9 mouse cellular contexts compared by ENCODE assay signal in the genomic region with DNA sequence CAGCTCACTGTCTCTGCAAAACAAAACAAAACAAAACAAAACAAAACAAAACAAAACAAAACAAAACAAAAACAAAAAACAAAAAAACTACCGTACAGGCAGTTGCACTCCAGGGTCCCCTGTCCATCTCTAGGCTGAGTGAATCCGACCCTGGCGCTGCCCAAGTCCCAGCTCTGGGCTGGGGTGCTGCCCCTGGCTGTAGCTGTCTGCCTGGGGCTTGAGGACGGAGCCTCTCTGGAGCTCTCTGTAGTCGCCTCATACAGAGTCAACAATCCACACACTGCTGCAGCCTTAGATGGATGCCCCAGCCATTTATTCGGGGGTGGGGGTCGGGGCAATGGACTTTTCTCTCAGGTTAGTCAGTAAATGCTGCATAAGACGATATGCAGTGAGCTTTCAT. TPM values are rescaled to one million over a fixed set of nuclear protein-coding genes. Genes with fewer than 3 reads are reported as not detected.
A peak's percentile ranks its signal among the peaks of the same experiment; 100 is the strongest.
DNase-seq lines count a peak whose midpoint lies in the region; ATAC-seq and TF ChIP-seq lines count a peak whose summit lies in the region.
"Had no signal": no experiment of that assay in that cellular context is flagged by ENCODE, and none has a peak within 500 bp of the region (broad histone marks: within the 10 kb centered on the region; RNA-seq: fewer than 3 reads in every experiment).

No protein-coding gene starts in this region.

- TF ChIP-seq POLR2A in lung, adult 2 months (IDR thresholded peaks at IDR 0.05; ENCODE audit: borderline replicate concordance, extremely low read depth, low read depth, low read length) = no peak

- no peak overlapping the region for H3K9ac ChIP-seq in lung, embryonic 14.5 days
- peak overlapping the region; percentile 54 for H3K9ac ChIP-seq in forebrain, embryonic 14.5 days (ENCODE audit: low read length)
- H3K9ac ChIP-seq in intestine, embryonic 15.5 days = no peak overlapping the region
- peak overlapping the region; percentile 31; the same call in 1 of the 2 replicates for H3K9ac ChIP-seq in midbrain, embryonic 16.5 days (ENCODE audit: low read depth, low read length)

- no peaks in the 10 kb centered on the region for H3K4me1 ChIP-seq in lung, embryonic 14.5 days (ENCODE audit: insufficient read depth)
- peaks cover 4% of the 10 kb centered on the region; the same call in 1 of the 2 replicates for H3K4me1 ChIP-seq in lung, adult 2 months (ENCODE audit: control insufficient read depth, insufficient read depth, low read length)
- H3K4me1 ChIP-seq in forebrain, embryonic 14.5 days (ENCODE audit: control insufficient read depth, insufficient read depth, low read length) = peaks cover 6% of the 10 kb centered on the region; the same call in 1 of the 2 replicates
- peaks cover 7% of the 10 kb centered on the region; the same call in 1 of the 2 replicates for H3K4me1 ChIP-seq in intestine, embryonic 15.5 days (replicated peaks)
- peaks cover 7% of the 10 kb centered on the region for H3K4me1 ChIP-seq in midbrain, embryonic 16.5 days (ENCODE audit: control insufficient read depth, insufficient read depth, low read length)

- no peaks in the 10 kb centered on the region for H3K9me3 ChIP-seq in lung, embryonic 14.5 days (ENCODE audit: low read depth, low read length)
- no peaks in the 10 kb centered on the region for H3K9me3 ChIP-seq in forebrain, embryonic 14.5 days (replicated peaks; ENCODE audit: control insufficient read depth, low read length)
- no peaks in the 10 kb centered on the region for H3K9me3 ChIP-seq in intestine, embryonic 15.5 days
- no peaks in the 10 kb centered on the region for H3K9me3 ChIP-seq in midbrain, embryonic 16.5 days (replicated peaks; ENCODE audit: control insufficient read depth, low read length, poor library complexity, severe bottlenecking)

- H3K36me3 ChIP-seq in lung, embryonic 14.5 days (ENCODE audit: insufficient read depth) = no peaks in the 10 kb centered on the region
- no peaks in the 10 kb centered on the region for H3K36me3 ChIP-seq in forebrain, embryonic 14.5 days (ENCODE audit: control insufficient read depth, insufficient read depth, low read length)
- H3K36me3 ChIP-seq in intestine, embryonic 15.5 days = no peaks in the 10 kb centered on the region
- H3K36me3 ChIP-seq in midbrain, embryonic 16.5 days (ENCODE audit: control insufficient read depth, insufficient read depth, low read length) = no peaks in the 10 kb centered on the region

- H3K4me3 ChIP-seq in lung, embryonic 14.5 days (ENCODE audit: low read depth, low read length) = no peak overlapping the region
- no peak overlapping the region for H3K4me3 ChIP-seq in lung, adult 2 months (replicated peaks; ENCODE audit: extremely low read depth, low read depth, low read length)
- 0 out of 2 replicates have a peak overlapping the region, but pooled peaks have one; percentile 6 for H3K4me3 ChIP-seq in forebrain, embryonic 14.5 days (ENCODE audit: low read depth, low read length)
- H3K4me3 ChIP-seq in intestine, embryonic 15.5 days (replicated peaks) = no peak overlapping the region
- peak overlapping the region; percentile 20; the same call in 1 of the 2 replicates for H3K4me3 ChIP-seq in midbrain, embryonic 16.5 days (ENCODE audit: low read depth, low read length)

- DNase-seq in lung, embryonic 14.5 days = no peak
- no peak for DNase-seq in lung, adult 2 months
- DNase-seq in forebrain, embryonic 14.5 days (ENCODE audit: low spot score) = no peak
- DNase-seq in ovary, postnatal 10 days (ENCODE audit: low spot score) = no peak
- DNase-seq in gastrocnemius, adult 18-20 months (ENCODE audit: low spot score) = no peak
- DNase-seq in B cell, adult 2 months = no peak

- 43% methylated on average over 8 of the region's 8 CpGs for WGBS in lung, embryonic 14.5 days
- 54% methylated on average over 8 of the region's 8 CpGs for WGBS in lung, adult 2 months
- 42% methylated on average over 8 of the region's 8 CpGs for WGBS in forebrain, embryonic 14.5 days
- 44% methylated on average over 8 of the region's 8 CpGs for WGBS in intestine, embryonic 15.5 days
- 38% methylated on average over 8 of the region's 8 CpGs for WGBS in midbrain, embryonic 16.5 days

- H3K27ac ChIP-seq in lung, embryonic 14.5 days (ENCODE audit: low read depth) = no peak overlapping the region
- no peak overlapping the region for H3K27ac ChIP-seq in forebrain, embryonic 14.5 days (ENCODE audit: low read depth, low read length)
- no peak overlapping the region for H3K27ac ChIP-seq in intestine, embryonic 15.5 days
- H3K27ac ChIP-seq in midbrain, embryonic 16.5 days (ENCODE audit: low read length) = no peak overlapping the region

- H3K4me2 ChIP-seq in lung, embryonic 14.5 days = peak overlapping the region; percentile 79
- peak overlapping the region; percentile 86 for H3K4me2 ChIP-seq in forebrain, embryonic 14.5 days (ENCODE audit: low read length)
- peak overlapping the region; percentile 81 for H3K4me2 ChIP-seq in intestine, embryonic 15.5 days (replicated peaks)
- peak overlapping the region; percentile 86 for H3K4me2 ChIP-seq in midbrain, embryonic 16.5 days (ENCODE audit: low read length)

- H3K27me3 ChIP-seq in lung, embryonic 14.5 days (ENCODE audit: insufficient read depth, low read length) = no peaks in the 10 kb centered on the region
- no peaks in the 10 kb centered on the region; the same call in 1 of the 2 replicates for H3K27me3 ChIP-seq in forebrain, embryonic 14.5 days (replicated peaks; ENCODE audit: control insufficient read depth, insufficient read depth, low read length)
- no peaks in the 10 kb centered on the region for H3K27me3 ChIP-seq in intestine, embryonic 15.5 days (replicated peaks)
- H3K27me3 ChIP-seq in midbrain, embryonic 16.5 days (ENCODE audit: control insufficient read depth, insufficient read depth, low read depth, low read length) = no peaks in the 10 kb centered on the region

- no peak for TF ChIP-seq CTCF in lung, embryonic 14.5 days (IDR thresholded peaks at IDR 0.05; ENCODE audit: low read depth)
- no peak for TF ChIP-seq CTCF in lung, adult 2 months (IDR thresholded peaks at IDR 0.05; ENCODE audit: insufficient read depth, low read length)

- ATAC-seq in lung, embryonic 14.5 days (ENCODE audit: insufficient read depth) = 0 out of 2 replicates have a peak, but pooled peaks have one; percentile 36
- ATAC-seq in forebrain, embryonic 14.5 days = peak; percentile 65
- peak; percentile 54; the same call in 1 of the 2 replicates for ATAC-seq in intestine, embryonic 15.5 days
- peak; percentile 55; the same call in 1 of the 2 replicates for ATAC-seq in midbrain, embryonic 16.5 days

RNA-seq across cellular contexts. Expression of gene Esr2, which starts 20.0 kb away (rescaled TPM):
- polyA plus RNA-seq in lung, embryonic 14.5 days (2014; fragmentation: Nextera tagmentation; extraction: Ambion mirVana) = 0.26 and 0.46 TPM in 2 replicates
- 2.6 and 2.7 TPM in 2 replicates for polyA plus RNA-seq in lung, adult 2 months (2012; rRNA removed)
- polyA plus RNA-seq in forebrain, embryonic 14.5 days (2014; fragmentation: Nextera tagmentation; extraction: Ambion mirVana) = 0.05 and 0.11 TPM in 2 replicates
- 0.05 and 0.06 TPM in 2 replicates for polyA plus RNA-seq in intestine, embryonic 15.5 days (2015; fragmentation: Nextera tagmentation; extraction: Ambion mirVana)
- polyA plus RNA-seq in midbrain, embryonic 16.5 days (2015; fragmentation: Nextera tagmentation; extraction: Ambion mirVana) = 0.26 and 0.44 TPM in 2 replicates
- under 1 TPM in 1 of 2 experiments, not detected in 1; 0.11 TPM for total RNA-seq in gastrocnemius, adult 18-20 months (2021)

RNA-seq across cellular contexts. Expression of gene Tex21, which starts 49.5 kb away (rescaled TPM):
- polyA plus RNA-seq in lung, embryonic 14.5 days (2014; fragmentation: Nextera tagmentation; extraction: Ambion mirVana) = not detected in 2 replicates
- not detected in 2 replicates for polyA plus RNA-seq in lung, adult 2 months (2012; rRNA removed)
- not detected in 2 replicates for polyA plus RNA-seq in forebrain, embryonic 14.5 days (2014; fragmentation: Nextera tagmentation; extraction: Ambion mirVana)
- not detected in 2 replicates for polyA plus RNA-seq in intestine, embryonic 15.5 days (2015; fragmentation: Nextera tagmentation; extraction: Ambion mirVana)
- not detected in 2 replicates for polyA plus RNA-seq in midbrain, embryonic 16.5 days (2015; fragmentation: Nextera tagmentation; extraction: Ambion mirVana)
- not detected for total RNA-seq in gastrocnemius, adult 18-20 months (2021)
- polyA plus RNA-seq: large intestine, adult 2 months had no signal

RNA-seq across cellular contexts. Expression of gene Mthfd1, which starts 58.0 kb away (rescaled TPM):
- polyA plus RNA-seq in lung, embryonic 14.5 days (2014; fragmentation: Nextera tagmentation; extraction: Ambion mirVana) = 99.8 and 104 TPM in 2 replicates
- 69.8 and 96.2 TPM in 2 replicates for polyA plus RNA-seq in lung, adult 2 months (2012; rRNA removed)
- 41.3 and 43.2 TPM in 2 replicates for polyA plus RNA-seq in forebrain, embryonic 14.5 days (2014; fragmentation: Nextera tagmentation; extraction: Ambion mirVana)
- polyA plus RNA-seq in intestine, embryonic 15.5 days (2015; fragmentation: Nextera tagmentation; extraction: Ambion mirVana) = 102 TPM in 2 replicates
- 28.2 and 35.2 TPM in 2 replicates for polyA plus RNA-seq in midbrain, embryonic 16.5 days (2015; fragmentation: Nextera tagmentation; extraction: Ambion mirVana)
- total RNA-seq in gastrocnemius, adult 18-20 months (2021) = 10 to 100 TPM; 31.3 to 35.1 TPM

Comparison
In these comparisons a context has a peak if more than half of its experiments do, and no peak if none do; other contexts are left out.
1. H3K4me3 ChIP-seq: peak in forebrain, embryonic 14.5 days (single experiment) and midbrain, embryonic 16.5 days (single experiment); none in lung, embryonic 14.5 days (single experiment), lung, adult 2 months (single experiment) and intestine, embryonic 15.5 days (single experiment).
2. H3K9ac ChIP-seq: peak in forebrain, embryonic 14.5 days (single experiment) and midbrain, embryonic 16.5 days (single experiment); none in lung, embryonic 14.5 days (single experiment) and intestine, embryonic 15.5 days (single experiment).
3. Peak in every context shown above with its lines, with median percentiles within 50 percentile points of each other: ATAC-seq and H3K4me2 ChIP-seq.